Mouse (Mus musculus): ENCODE data around the gene 1520401A03Rik. TPM values are rescaled to one million over a fixed set of nuclear protein-coding genes. Genes with fewer than 3 reads are reported as not detected.

Gene 1520401A03Rik
- polyA plus RNA-seq, 1 experiment from 2014 or later, result not detected

- WGBS, result 91% methylated on average over 7 of the region's 7 CpGs
- no peak overlapping the region for H3K4me3 ChIP-seq (ENCODE audit: low read length)
- H3K36me3 ChIP-seq (ENCODE audit: control insufficient read depth, insufficient read depth, low read length), result peaks cover 14% of the 10 kb centered on the region
- H3K4me2 ChIP-seq (ENCODE audit: low read depth, low read length), result no peak overlapping the region
- H3K4me1 ChIP-seq (ENCODE audit: control insufficient read depth, insufficient read depth, low read length), result peaks cover 20% of the 10 kb centered on the region
- no peak overlapping the region for H3K9ac ChIP-seq (ENCODE audit: low read depth, low read length)
- no peak overlapping the region for H3K27ac ChIP-seq (ENCODE audit: low read length)
- H3K27me3 ChIP-seq (replicated peaks; ENCODE audit: control insufficient read depth, insufficient read depth, low read length), result no peaks in the 10 kb centered on the region
- no peaks in the 10 kb centered on the region for H3K9me3 ChIP-seq (ENCODE audit: control insufficient read depth, low read length)
- ATAC-seq, result no peak
These were observed 52.0 kb downstream of the 1520401A03Rik start for GRCm38 (mm10) chr17:23670516-23671074.

GRCm38 (mm10) chr17:23665511-23665910, 57.1 kb downstream of the 1520401A03Rik start:
- H3K4me3 ChIP-seq (ENCODE audit: low read length), result no peak overlapping the region
- no peak for ATAC-seq
- peaks cover 14% of the 10 kb centered on the region for H3K36me3 ChIP-seq (ENCODE audit: control insufficient read depth, insufficient read depth, low read length)
- no peak overlapping the region for H3K4me2 ChIP-seq (ENCODE audit: low read depth, low read length)
- WGBS, result 82% methylated on average over 14 of the region's 14 CpGs
- peaks cover 9% of the 10 kb centered on the region for H3K27me3 ChIP-seq (replicated peaks; ENCODE audit: control insufficient read depth, insufficient read depth, low read length)
- no peaks in the 10 kb centered on the region for H3K4me1 ChIP-seq (ENCODE audit: control insufficient read depth, insufficient read depth, low read length)
- no peaks in the 10 kb centered on the region for H3K9me3 ChIP-seq (ENCODE audit: control insufficient read depth, low read length)
- H3K9ac ChIP-seq (ENCODE audit: low read depth, low read length), result no peak overlapping the region
- H3K27ac ChIP-seq (ENCODE audit: low read length), result no peak overlapping the region

- peaks cover 6% of the 10 kb centered on the region for H3K36me3 ChIP-seq (ENCODE audit: control insufficient read depth, insufficient read depth, low read length)
- H3K9me3 ChIP-seq (ENCODE audit: control insufficient read depth, low read length), result no peaks in the 10 kb centered on the region
- H3K4me2 ChIP-seq (ENCODE audit: low read depth, low read length), result no peak overlapping the region
- no peak overlapping the region for H3K27ac ChIP-seq (ENCODE audit: low read length)
- H3K4me3 ChIP-seq (ENCODE audit: low read length), result no peak overlapping the region
- H3K9ac ChIP-seq (ENCODE audit: low read depth, low read length), result no peak overlapping the region
- H3K4me1 ChIP-seq (ENCODE audit: control insufficient read depth, insufficient read depth, low read length), result no peaks in the 10 kb centered on the region
- WGBS, result 15% methylated on average over 5 of the region's 5 CpGs
- peaks cover 13% of the 10 kb centered on the region for H3K27me3 ChIP-seq (replicated peaks; ENCODE audit: control insufficient read depth, insufficient read depth, low read length)
- ATAC-seq, result peak; percentile 68
These were observed 58.0 kb downstream of the 1520401A03Rik start for GRCm38 (mm10) chr17:23664556-23665021.

- H3K4me2 ChIP-seq (ENCODE audit: low read depth, low read length), result no peak overlapping the region
- H3K36me3 ChIP-seq (ENCODE audit: control insufficient read depth, insufficient read depth, low read length), result no peaks in the 10 kb centered on the region
- no peaks in the 10 kb centered on the region for H3K9me3 ChIP-seq (ENCODE audit: control insufficient read depth, low read length)
- H3K27ac ChIP-seq (ENCODE audit: low read length), result no peak overlapping the region
- no peak overlapping the region for H3K4me3 ChIP-seq (ENCODE audit: low read length)
- WGBS, result 3% methylated on average over 9 of the region's 9 CpGs
- ATAC-seq, result no peak
- no peaks in the 10 kb centered on the region for H3K4me1 ChIP-seq (ENCODE audit: control insufficient read depth, insufficient read depth, low read length)
- H3K9ac ChIP-seq (ENCODE audit: low read depth, low read length), result no peak overlapping the region
- H3K27me3 ChIP-seq (replicated peaks; ENCODE audit: control insufficient read depth, insufficient read depth, low read length), result peaks cover 13% of the 10 kb centered on the region
These were observed 61.1 kb downstream of the 1520401A03Rik start for GRCm38 (mm10) chr17:23661526-23661925.

GRCm38 (mm10) chr17:23660876-23661200, 61.7 kb downstream of the 1520401A03Rik start:
- H3K4me3 ChIP-seq (ENCODE audit: low read length), result peak overlapping the region; percentile 48
- H3K36me3 ChIP-seq (ENCODE audit: control insufficient read depth, insufficient read depth, low read length), result no peaks in the 10 kb centered on the region
- peaks cover 13% of the 10 kb centered on the region for H3K27me3 ChIP-seq (replicated peaks; ENCODE audit: control insufficient read depth, insufficient read depth, low read length)
- H3K27ac ChIP-seq (ENCODE audit: low read length), result no peak overlapping the region
- H3K4me2 ChIP-seq (ENCODE audit: low read depth, low read length), result peak overlapping the region; percentile 63
- no peaks in the 10 kb centered on the region for H3K9me3 ChIP-seq (ENCODE audit: control insufficient read depth, low read length)
- 3% methylated on average over 14 of the region's 14 CpGs for WGBS
- peak overlapping the region; percentile 41; the same call in 1 of the 2 replicates for H3K9ac ChIP-seq (ENCODE audit: low read depth, low read length)
- no peaks in the 10 kb centered on the region for H3K4me1 ChIP-seq (ENCODE audit: control insufficient read depth, insufficient read depth, low read length)
- ATAC-seq, result peak; percentile 55

GRCm38 (mm10) chr17:23660117-23660875, 62.3 kb downstream of the 1520401A03Rik start, which contains the start of gene Bicdl2:
Bicdl2 (plus strand) TSS chr17:23660506.
- ATAC-seq, result peak; percentile 75

GRCm38 (mm10) chr17:23658450-23658849, 64.1 kb downstream of the 1520401A03Rik start:
- H3K27me3 ChIP-seq (replicated peaks; ENCODE audit: control insufficient read depth, insufficient read depth, low read length), result peaks cover 13% of the 10 kb centered on the region
- no peaks in the 10 kb centered on the region for H3K9me3 ChIP-seq (ENCODE audit: control insufficient read depth, low read length)
- WGBS, result 81% methylated on average over 3 of the region's 3 CpGs
- H3K36me3 ChIP-seq (ENCODE audit: control insufficient read depth, insufficient read depth, low read length), result no peaks in the 10 kb centered on the region
- H3K4me1 ChIP-seq (ENCODE audit: control insufficient read depth, insufficient read depth, low read length), result no peaks in the 10 kb centered on the region
- H3K9ac ChIP-seq (ENCODE audit: low read depth, low read length), result no peak overlapping the region
- no peak overlapping the region for H3K27ac ChIP-seq (ENCODE audit: low read length)
- H3K4me2 ChIP-seq (ENCODE audit: low read depth, low read length), result no peak overlapping the region
- H3K4me3 ChIP-seq (ENCODE audit: low read length), result no peak overlapping the region
- no peak for ATAC-seq

More at GRCm38 (mm10) chr17:23660117-23660875, 62.3 kb downstream of the 1520401A03Rik start, which contains the start of gene Bicdl2:
- WGBS, result 5% methylated on average over 27 of the region's 27 CpGs
- Histone ChIP-seq H3K9ac (ENCODE audit: low read depth, low read length) (peak within 1 kb of the TSS; percentile 41; the same call in 1 of the 2 replicates), H3K27ac (ENCODE audit: low read length) (no peak within 1 kb of the TSS), H3K4me1 (ENCODE audit: control insufficient read depth, insufficient read depth, low read length) (no peaks in the 10 kb centered on the region), H3K27me3 (replicated peaks; ENCODE audit: control insufficient read depth, insufficient read depth, low read length) (peaks cover 13% of the 10 kb centered on the region), H3K4me2 (ENCODE audit: low read depth, low read length) (peak within 1 kb of the TSS; percentile 63), H3K36me3 (ENCODE audit: control insufficient read depth, insufficient read depth, low read length) (no peaks in the 10 kb centered on the region), H3K9me3 (ENCODE audit: control insufficient read depth, low read length) (no peaks in the 10 kb centered on the region), H3K4me3 (ENCODE audit: low read length) (peak within 1 kb of the TSS; percentile 48)

Other genes starting within 250 kb of the 1520401A03Rik start
- not detected in 2 replicates for gene Vmn2r117, start 243.1 kb downstream of the 1520401A03Rik start, polyA plus RNA-seq (2015; fragmentation: Nextera tagmentation; extraction: Ambion mirVana)
- 16.0 and 16.8 TPM in 2 replicates for gene Zfp213, start 158.5 kb downstream of the 1520401A03Rik start, polyA plus RNA-seq (2015; fragmentation: Nextera tagmentation; extraction: Ambion mirVana)
- gene Zfp13, start 123.3 kb downstream of the 1520401A03Rik start, polyA plus RNA-seq (2015; fragmentation: Nextera tagmentation; extraction: Ambion mirVana), result 8.6 and 8.8 TPM in 2 replicates
- gene Zscan10, start 121.9 kb downstream of the 1520401A03Rik start, polyA plus RNA-seq (2015; fragmentation: Nextera tagmentation; extraction: Ambion mirVana), result 0.09 TPM in 1 of 2 replicates, not detected in the other
- 0.64 and 0.70 TPM in 2 replicates for gene Mmp25, start 77.5 kb downstream of the 1520401A03Rik start, polyA plus RNA-seq (2015; fragmentation: Nextera tagmentation; extraction: Ambion mirVana)
- gene Bicdl2, start 62.3 kb downstream of the 1520401A03Rik start, polyA plus RNA-seq (2015; fragmentation: Nextera tagmentation; extraction: Ambion mirVana), result 5.8 and 6.5 TPM in 2 replicates
- gene Hcfc1r1, start 49.2 kb downstream of the 1520401A03Rik start, polyA plus RNA-seq (2015; fragmentation: Nextera tagmentation; extraction: Ambion mirVana), result 81.0 and 87.3 TPM in 2 replicates
- 42.4 and 46.1 TPM in 2 replicates for gene Thoc6, start 48.9 kb downstream of the 1520401A03Rik start, polyA plus RNA-seq (2015; fragmentation: Nextera tagmentation; extraction: Ambion mirVana)
- 19.3 and 22.8 TPM in 2 replicates for gene Tnfrsf12a, start 45.3 kb downstream of the 1520401A03Rik start, polyA plus RNA-seq (2015; fragmentation: Nextera tagmentation; extraction: Ambion mirVana)
- gene Cldn6, start 43.5 kb downstream of the 1520401A03Rik start, polyA plus RNA-seq (2015; fragmentation: Nextera tagmentation; extraction: Ambion mirVana), result 18.9 and 23.3 TPM in 2 replicates
- 1.8 and 1.9 TPM in 2 replicates for gene Cldn9, start 38.8 kb downstream of the 1520401A03Rik start, polyA plus RNA-seq (2015; fragmentation: Nextera tagmentation; extraction: Ambion mirVana)
- gene Pkmyt1, start 3.6 kb upstream of the 1520401A03Rik start, polyA plus RNA-seq (2015; fragmentation: Nextera tagmentation; extraction: Ambion mirVana), result 36.9 and 44.6 TPM in 2 replicates
- gene Paqr4, start 18.1 kb upstream of the 1520401A03Rik start, polyA plus RNA-seq (2015; fragmentation: Nextera tagmentation; extraction: Ambion mirVana), result 23.5 and 25.3 TPM in 2 replicates
- 0.44 and 0.51 TPM in 2 replicates for gene Kremen2, start 23.1 kb upstream of the 1520401A03Rik start, polyA plus RNA-seq (2015; fragmentation: Nextera tagmentation; extraction: Ambion mirVana)
- 44.5 and 44.9 TPM in 2 replicates for gene Flywch1, start 48.8 kb upstream of the 1520401A03Rik start, polyA plus RNA-seq (2015; fragmentation: Nextera tagmentation; extraction: Ambion mirVana)
- 9.8 and 14.9 TPM in 2 replicates for gene Flywch2, start 63.3 kb upstream of the 1520401A03Rik start, polyA plus RNA-seq (2015; fragmentation: Nextera tagmentation; extraction: Ambion mirVana)
- gene Srrm2, start 67.7 kb upstream of the 1520401A03Rik start, polyA plus RNA-seq (2015; fragmentation: Nextera tagmentation; extraction: Ambion mirVana), result 319 and 373 TPM in 2 replicates
- 836 and 930 TPM in 2 replicates for gene Elob, start 106.4 kb upstream of the 1520401A03Rik start, polyA plus RNA-seq (2015; fragmentation: Nextera tagmentation; extraction: Ambion mirVana)
- 0.17 TPM in 1 of 2 replicates, not detected in the other for gene Prss33, start 113.3 kb upstream of the 1520401A03Rik start, polyA plus RNA-seq (2015; fragmentation: Nextera tagmentation; extraction: Ambion mirVana)
- 11.8 and 14.5 TPM in 2 replicates for gene Prss32, start 121.1 kb upstream of the 1520401A03Rik start, polyA plus RNA-seq (2015; fragmentation: Nextera tagmentation; extraction: Ambion mirVana)
- 2.7 and 3.4 TPM in 2 replicates for gene Prss41, start 121.4 kb upstream of the 1520401A03Rik start, polyA plus RNA-seq (2015; fragmentation: Nextera tagmentation; extraction: Ambion mirVana)
- not detected in 2 replicates for gene Prss21, start 145.3 kb upstream of the 1520401A03Rik start, polyA plus RNA-seq (2015; fragmentation: Nextera tagmentation; extraction: Ambion mirVana)
- not detected in 2 replicates for gene Dcpp1, start 158.1 kb upstream of the 1520401A03Rik start, polyA plus RNA-seq (2015; fragmentation: Nextera tagmentation; extraction: Ambion mirVana)
- gene Dcpp2, start 158.1 kb upstream of the 1520401A03Rik start, polyA plus RNA-seq (2015; fragmentation: Nextera tagmentation; extraction: Ambion mirVana), result not detected in 2 replicates
- not detected in 2 replicates for gene Dcpp3, start 194.7 kb upstream of the 1520401A03Rik start, polyA plus RNA-seq (2015; fragmentation: Nextera tagmentation; extraction: Ambion mirVana)
- not detected in 2 replicates for gene Sbp, start 218.9 kb upstream of the 1520401A03Rik start, polyA plus RNA-seq (2015; fragmentation: Nextera tagmentation; extraction: Ambion mirVana)
- not detected in 2 replicates for gene Sbpl, start 232.5 kb upstream of the 1520401A03Rik start, polyA plus RNA-seq (2015; fragmentation: Nextera tagmentation; extraction: Ambion mirVana)